Mouse (Mus musculus): ENCODE results near the gene Hist1h3d. TPM values are rescaled to one million over a fixed set of nuclear protein-coding genes. Genes with fewer than 3 reads are reported as not detected.

Hist1h3d gene
- total RNA-seq, 2 experiments from 2014 or later, result 147 to 159 TPM

Other genes with a start within 250 kb of the Hist1h3d start
- gene Zfp322a, start 206.6 kb upstream of the Hist1h3d start, total RNA-seq (2023), result 1 to 10 TPM; 9.4 to 9.9 TPM
- gene Abt1, start 151.9 kb upstream of the Hist1h3d start, total RNA-seq (2023), result 10 to 100 TPM in 1 of 2 experiments, 1 to 10 TPM in 1; 8.7 to 10.1 TPM
- under 1 TPM; 0.11 to 0.29 TPM for gene Btn1a1, start 109.9 kb upstream of the Hist1h3d start, total RNA-seq (2023)
- not detected for gene Btn2a2, start 86.9 kb upstream of the Hist1h3d start, total RNA-seq (2023)
- 1,000 to 10,000 TPM; 1,672 to 1,684 TPM for gene Hist1h4h, start 44.7 kb upstream of the Hist1h3d start, total RNA-seq (2023)
- gene Hist1h2af, start 41.9 kb upstream of the Hist1h3d start, total RNA-seq (2023), result 1,000 to 10,000 TPM; 1,080 to 1,089 TPM
- gene Hist1h3g, start 40.3 kb upstream of the Hist1h3d start, total RNA-seq (2023), result 100 to 1,000 TPM; 354 to 358 TPM
- 100 to 1,000 TPM; 133 to 136 TPM for gene Hist1h2bh, start 32.4 kb upstream of the Hist1h3d start, total RNA-seq (2023)
- gene Hist1h3f, start 31.7 kb upstream of the Hist1h3d start, total RNA-seq (2023), result 100 to 1,000 TPM; 457 to 468 TPM
- 1,000 to 10,000 TPM; 2,366 to 2,514 TPM for gene Hist1h4f, start 24.1 kb upstream of the Hist1h3d start, total RNA-seq (2023)
- 100 to 1,000 TPM; 108 to 121 TPM for gene Hist1h1d, start 22.5 kb upstream of the Hist1h3d start, total RNA-seq (2023)
- gene Hist1h3e, start 13.4 kb upstream of the Hist1h3d start, total RNA-seq (2023), result 100 to 1,000 TPM; 839 to 947 TPM
- gene Hist1h2ae, start 4.5 kb upstream of the Hist1h3d start, total RNA-seq (2023), result 100 to 1,000 TPM; 191 to 199 TPM
- 1,000 to 10,000 TPM; 1,545 to 1,845 TPM for gene Hist1h2bg, start 4.4 kb upstream of the Hist1h3d start, total RNA-seq (2023)
- gene Hist1h2bf, start 1.6 kb upstream of the Hist1h3d start, total RNA-seq (2023), result 1,000 to 10,000 TPM; 1,042 to 1,254 TPM
- 100 to 1,000 TPM; 115 to 121 TPM for gene Hist1h2ad, start 1.4 kb upstream of the Hist1h3d start, total RNA-seq (2023)
- gene Hist1h4d, start 5.8 kb downstream of the Hist1h3d start, total RNA-seq (2023), result 100 to 1,000 TPM; 726 to 742 TPM
- gene Hist1h2be, start 45.4 kb downstream of the Hist1h3d start, total RNA-seq (2023), result 100 to 1,000 TPM; 103 to 111 TPM
- gene Hist1h1e, start 46.8 kb downstream of the Hist1h3d start, total RNA-seq (2023), result 100 to 1,000 TPM; 779 TPM
- gene Hist1h2ac, start 108.2 kb downstream of the Hist1h3d start, total RNA-seq (2023), result 10 to 100 TPM; 48.0 to 51.5 TPM
- gene Hist1h2bc, start 108.4 kb downstream of the Hist1h3d start, total RNA-seq (2023), result 100 to 1,000 TPM in 1 of 2 experiments, 10 to 100 TPM in 1; 97.4 to 109 TPM
- 1 to 10 TPM in 1 of 2 experiments, under 1 TPM in 1; 0.86 to 1.1 TPM for gene Hist1h1t, start 120.1 kb downstream of the Hist1h3d start, total RNA-seq (2023)
- 100 to 1,000 TPM; 391 to 419 TPM for gene Hist1h4c, start 122.7 kb downstream of the Hist1h3d start, total RNA-seq (2023)
- 1 to 10 TPM; 4.2 to 6.6 TPM for gene Hfe, start 135.1 kb downstream of the Hist1h3d start, total RNA-seq (2023)
- 1,000 to 10,000 TPM; 1,619 to 1,663 TPM for gene Hist1h1c, start 163.0 kb downstream of the Hist1h3d start, total RNA-seq (2023)
- gene Hist1h3c, start 169.8 kb downstream of the Hist1h3d start, total RNA-seq (2023), result 100 to 1,000 TPM; 617 to 658 TPM
- 100 to 1,000 TPM; 868 to 875 TPM for gene Hist1h2bb, start 171.0 kb downstream of the Hist1h3d start, total RNA-seq (2023)
- gene Hist1h2ab, start 175.4 kb downstream of the Hist1h3d start, total RNA-seq (2023), result 1,000 to 10,000 TPM; 1,294 to 1,569 TPM
- 1,000 to 10,000 TPM; 1,352 to 1,548 TPM for gene Hist1h3b, start 176.5 kb downstream of the Hist1h3d start, total RNA-seq (2023)
- 100 to 1,000 TPM; 569 to 600 TPM for gene Hist1h4b, start 181.2 kb downstream of the Hist1h3d start, total RNA-seq (2023)
- 100 to 1,000 TPM; 541 to 562 TPM for gene Hist1h4a, start 185.5 kb downstream of the Hist1h3d start, total RNA-seq (2023)
- 1,000 to 10,000 TPM in 1 of 2 experiments, 100 to 1,000 TPM in 1; 878 to 1,040 TPM for gene Hist1h3a, start 186.6 kb downstream of the Hist1h3d start, total RNA-seq (2023)
- 100 to 1,000 TPM; 455 to 460 TPM for gene Hist1h1a, start 187.9 kb downstream of the Hist1h3d start, total RNA-seq (2023)
- gene Trim38, start 194.2 kb downstream of the Hist1h3d start, total RNA-seq (2023), result not detected
- not detected for gene Slc17a2, start 231.2 kb downstream of the Hist1h3d start, total RNA-seq (2023)